Mouse (Mus musculus) G1E (cell line): ENCODE results near the gene Junb.

Experiments used
- CTCF ChIP-seq: IDR thresholded peaks from 2 replicates; pipeline ENCODE4 v1.5.1; 2012; ENCODE audit warnings: low read depth, low read length, inconsistent platforms, mixed read lengths
- GATA1 ChIP-seq: IDR thresholded peaks from 2 replicates; pipeline ENCODE4 v1.6.1; 2012; ENCODE audit warnings: borderline replicate concordance, low read length, inconsistent platforms, mixed read lengths
- POLR2AphosphoS5 ChIP-seq: IDR thresholded peaks from 2 replicates; pipeline ENCODE4 v1.6.1; 2012; ENCODE audit warnings: low read depth, low read length, inconsistent platforms; ENCODE audit not compliant: insufficient replicate concordance
- TAL1 ChIP-seq: conservative IDR thresholded peaks from 2 replicates; pipeline ENCODE4 v1.6.1; 2012; ENCODE audit warnings: low read depth, low read length, inconsistent platforms, mixed read lengths

DNA sequence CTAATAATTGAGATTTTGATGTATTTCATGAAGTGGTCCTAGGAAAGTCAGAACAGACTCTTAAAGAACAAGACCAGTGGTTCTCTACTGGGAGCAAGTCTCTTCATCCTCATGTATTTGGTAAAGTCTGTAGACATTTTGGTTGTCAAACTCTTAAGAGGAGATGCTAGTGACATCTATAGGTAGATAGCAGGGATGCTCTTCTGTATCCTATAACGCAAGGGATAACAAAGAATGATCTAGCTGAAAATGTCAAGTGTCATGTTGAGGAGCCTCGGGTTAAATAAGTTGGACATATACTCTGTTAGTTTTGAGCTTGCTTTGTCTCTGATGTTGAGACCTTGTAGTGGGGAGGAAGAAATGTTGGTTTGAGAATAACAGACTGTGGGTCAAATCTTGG is 49.4 kb upstream of the Junb start:
- no peak for TF ChIP-seq GATA1
- no peak for TF ChIP-seq CTCF
- no peak for TF ChIP-seq TAL1
- no peak for TF ChIP-seq POLR2AphosphoS5
